Mouse (Mus musculus): ENCODE measurements at regions not wholly inside any gene's neighbourhood (a gene's known extent, or its start where the extent isn't known, plus 50 kb on each side); places are given as distances from the start of the nearest gene placed in this dataset.

DNA sequence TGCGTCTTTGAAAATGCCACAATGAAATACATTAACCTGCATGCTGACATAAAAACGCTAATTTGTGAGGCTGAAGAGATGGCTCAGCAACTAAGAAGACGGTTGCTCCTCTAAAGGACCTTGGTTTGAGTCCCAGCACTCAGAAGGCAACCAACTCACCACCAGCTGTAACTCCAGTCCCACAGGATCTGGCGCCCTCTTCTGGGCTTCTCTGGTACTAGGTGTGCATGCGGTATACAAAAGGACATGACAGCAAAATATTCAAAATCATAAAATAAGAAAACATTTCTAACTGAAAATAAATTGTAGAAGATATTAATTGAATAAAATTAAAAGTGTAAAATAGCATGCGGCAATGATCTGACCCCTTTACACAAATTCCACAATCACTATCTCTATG, 1539.7 kb upstream of the Gulo start:
- no peak overlapping the region for H3K9ac ChIP-seq
- no peaks in the 10 kb centered on the region for H3K27me3 ChIP-seq
- H3K27ac ChIP-seq (replicated peaks), result no peak overlapping the region
- no peak for ATAC-seq (ENCODE audit: insufficient number of reproducible peaks, low FRiP score, low TSS enrichment, low read depth)
- WGBS, result 88% methylated on average over 6 of the region's 6 CpGs
- H3K9me3 ChIP-seq (replicated peaks), result 0 out of 2 replicates have a peak, but pooled peaks cover 5% of the 10 kb centered on the region
- no peak overlapping the region for H3K4me2 ChIP-seq (replicated peaks)
- H3K36me3 ChIP-seq, result no peaks in the 10 kb centered on the region
- no peaks in the 10 kb centered on the region for H3K4me1 ChIP-seq
- H3K4me3 ChIP-seq (replicated peaks), result no peak overlapping the region

GRCm38 (mm10) chr14:67545036-67545435, 1536.0 kb upstream of the Gulo start:
- Histone ChIP-seq H3K36me3 (no peaks in the 10 kb centered on the region), H3K4me3 (replicated peaks) (no peak overlapping the region), H3K4me2 (replicated peaks) (no peak overlapping the region), H3K9ac (no peak overlapping the region), H3K27me3 (no peaks in the 10 kb centered on the region), H3K4me1 (peaks cover 7% of the 10 kb centered on the region; the same call in 1 of the 2 replicates), H3K27ac (replicated peaks) (no peak overlapping the region), H3K9me3 (replicated peaks) (0 out of 2 replicates have a peak, but pooled peaks cover 6% of the 10 kb centered on the region)
- ATAC-seq (ENCODE audit: insufficient number of reproducible peaks, low FRiP score, low TSS enrichment, low read depth), result no peak
- WGBS, result 58% methylated on average over 5 of the region's 5 CpGs

DNA sequence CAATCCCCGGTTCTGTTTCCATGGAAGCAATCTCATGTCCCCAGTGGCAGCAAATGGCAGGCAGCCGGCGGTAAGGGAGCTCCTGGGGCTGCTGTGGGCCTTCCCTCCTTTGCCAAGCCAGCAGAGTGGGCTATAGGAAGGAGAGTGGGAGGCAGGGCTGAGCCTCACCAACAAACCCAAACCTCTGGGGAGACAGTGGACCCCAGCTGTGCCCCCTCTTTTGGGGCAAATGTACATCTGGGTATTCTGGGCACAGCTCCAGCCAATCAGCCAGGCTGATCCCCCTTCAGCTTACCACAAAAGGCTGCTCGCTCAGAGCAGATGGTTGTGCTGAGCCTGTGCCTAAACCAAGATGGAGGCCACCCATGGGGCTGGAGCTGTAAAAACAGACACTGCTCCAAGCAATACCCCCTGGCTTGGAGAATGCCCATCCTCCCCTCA, 1532.3 kb upstream of the Gulo start:
- H3K4me1 ChIP-seq, result peaks cover 32% of the 10 kb centered on the region
- H3K9ac ChIP-seq, result no peak overlapping the region
- ATAC-seq (ENCODE audit: insufficient number of reproducible peaks, low FRiP score, low TSS enrichment, low read depth), result peak; percentile 69
- H3K4me3 ChIP-seq (replicated peaks), result no peak overlapping the region
- H3K36me3 ChIP-seq, result no peaks in the 10 kb centered on the region
- WGBS, result 11% methylated on average over 4 of the region's 4 CpGs
- H3K27me3 ChIP-seq, result no peaks in the 10 kb centered on the region
- no peak overlapping the region for H3K27ac ChIP-seq (replicated peaks)
- no peak overlapping the region for H3K4me2 ChIP-seq (replicated peaks)
- H3K9me3 ChIP-seq (replicated peaks), result 0 out of 2 replicates have a peak, but pooled peaks cover 6% of the 10 kb centered on the region

GRCm38 (mm10) chr14:67538696-67539095, 1529.7 kb upstream of the Gulo start:
- H3K4me3 ChIP-seq (replicated peaks), result no peak overlapping the region
- H3K27me3 ChIP-seq, result no peaks in the 10 kb centered on the region
- 0 out of 2 replicates have a peak, but pooled peaks cover under 1% of the 10 kb centered on the region for H3K9me3 ChIP-seq (replicated peaks)
- no peaks in the 10 kb centered on the region for H3K36me3 ChIP-seq
- WGBS, result 61% methylated on average over 9 of the region's 9 CpGs
- no peak for ATAC-seq (ENCODE audit: insufficient number of reproducible peaks, low FRiP score, low TSS enrichment, low read depth)
- H3K27ac ChIP-seq (replicated peaks), result peak overlapping the region; percentile 12; the same call in 1 of the 2 replicates
- no peak overlapping the region for H3K9ac ChIP-seq
- no peak overlapping the region for H3K4me2 ChIP-seq (replicated peaks)
- H3K4me1 ChIP-seq, result peaks cover 32% of the 10 kb centered on the region

DNA sequence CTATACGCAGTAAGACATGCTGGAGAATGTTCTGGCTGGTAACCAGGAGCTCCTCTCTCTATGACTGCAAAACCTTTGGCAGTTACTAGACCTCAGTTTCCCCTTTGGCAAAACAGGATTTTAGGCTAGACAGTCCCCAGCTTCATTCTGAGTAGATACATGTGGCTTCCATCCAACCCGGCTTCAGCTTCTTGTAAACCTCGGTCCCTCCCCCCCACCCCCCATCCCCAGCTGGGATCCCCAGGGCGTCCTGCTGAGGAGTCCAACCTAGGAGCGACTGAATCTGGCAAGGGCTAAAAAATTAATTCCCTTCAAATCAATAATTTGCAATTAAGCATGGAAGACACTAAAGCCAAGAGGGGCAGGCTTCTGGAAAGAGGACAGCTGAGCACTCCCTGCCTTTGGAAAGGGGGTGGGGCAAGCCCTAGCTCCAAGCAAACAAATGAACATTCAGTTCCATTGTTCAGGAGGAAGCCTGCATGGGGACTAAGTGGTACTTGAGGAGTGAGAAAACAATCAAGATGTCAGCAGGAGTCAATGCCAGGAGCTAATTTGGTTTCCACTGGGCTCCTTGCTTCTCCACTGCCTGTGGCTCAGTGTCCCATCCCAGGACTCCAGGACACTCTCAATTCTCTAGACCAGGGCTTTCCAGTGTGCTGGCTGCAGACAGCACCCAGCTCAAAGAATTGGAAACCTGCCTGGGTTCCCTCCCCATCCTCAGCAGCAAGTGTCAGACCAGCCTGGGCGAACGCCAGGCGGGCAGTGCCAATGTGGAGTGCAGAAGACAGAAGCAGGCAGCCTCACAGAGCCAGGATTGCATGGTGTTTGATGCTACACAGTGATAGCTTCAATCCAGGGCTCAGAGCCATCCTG, 1528.0 kb upstream of the Gulo start:
- Histone ChIP-seq H3K4me2 (replicated peaks) (no peak overlapping the region), H3K4me3 (replicated peaks) (no peak overlapping the region), H3K4me1 (peaks cover 32% of the 10 kb centered on the region), H3K27ac (replicated peaks) (peak overlapping the region; percentile 35; the same call in 1 of the 2 replicates), H3K9ac (no peak overlapping the region), H3K9me3 (replicated peaks) (no peaks in the 10 kb centered on the region), H3K27me3 (no peaks in the 10 kb centered on the region), H3K36me3 (no peaks in the 10 kb centered on the region)
- 22% methylated on average over 8 of the region's 8 CpGs for WGBS
- ATAC-seq (ENCODE audit: insufficient number of reproducible peaks, low FRiP score, low TSS enrichment, low read depth), result peak; percentile 76

- Histone ChIP-seq H3K4me2 (replicated peaks) (no peak overlapping the region), H3K9me3 (replicated peaks) (no peaks in the 10 kb centered on the region), H3K4me3 (replicated peaks) (no peak overlapping the region), H3K4me1 (no peaks in the 10 kb centered on the region), H3K36me3 (no peaks in the 10 kb centered on the region), H3K27ac (replicated peaks) (no peak overlapping the region), H3K9ac (no peak overlapping the region), H3K27me3 (no peaks in the 10 kb centered on the region)
- ATAC-seq (ENCODE audit: insufficient number of reproducible peaks, low FRiP score, low TSS enrichment, low read depth), result no peak
- 69% methylated on average over 12 of the region's 12 CpGs for WGBS
These were observed 1497.9 kb upstream of the Gulo start for GRCm38 (mm10) chr14:67506729-67507395.

DNA sequence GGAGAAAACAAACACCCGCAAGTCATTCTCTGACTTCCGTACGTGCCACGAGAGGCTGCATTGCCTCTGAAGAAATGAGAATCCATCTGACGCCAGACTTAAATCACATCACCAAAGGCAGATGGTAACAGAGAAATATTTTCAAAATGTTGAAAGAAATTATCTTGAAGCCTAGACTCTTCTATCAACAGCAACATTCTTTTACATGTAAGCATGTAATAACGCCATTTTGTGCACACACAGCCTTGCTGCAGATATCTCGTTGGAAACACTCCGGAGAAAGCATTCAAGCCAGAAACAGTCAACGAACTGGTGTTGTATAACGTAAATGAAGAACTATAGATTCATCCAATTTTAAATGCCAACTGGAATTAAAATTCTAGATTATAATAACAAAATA, 1483.1 kb upstream of the Gulo start:
- Histone ChIP-seq H3K4me3 (replicated peaks) (no peak overlapping the region), H3K27me3 (no peaks in the 10 kb centered on the region), H3K36me3 (no peaks in the 10 kb centered on the region), H3K4me2 (replicated peaks) (no peak overlapping the region), H3K27ac (replicated peaks) (no peak overlapping the region), H3K4me1 (no peaks in the 10 kb centered on the region), H3K9me3 (replicated peaks) (no peaks in the 10 kb centered on the region), H3K9ac (no peak overlapping the region)
- WGBS, result 89% methylated on average over 10 of the region's 10 CpGs
- no peak for ATAC-seq (ENCODE audit: insufficient number of reproducible peaks, low FRiP score, low TSS enrichment, low read depth)

DNA sequence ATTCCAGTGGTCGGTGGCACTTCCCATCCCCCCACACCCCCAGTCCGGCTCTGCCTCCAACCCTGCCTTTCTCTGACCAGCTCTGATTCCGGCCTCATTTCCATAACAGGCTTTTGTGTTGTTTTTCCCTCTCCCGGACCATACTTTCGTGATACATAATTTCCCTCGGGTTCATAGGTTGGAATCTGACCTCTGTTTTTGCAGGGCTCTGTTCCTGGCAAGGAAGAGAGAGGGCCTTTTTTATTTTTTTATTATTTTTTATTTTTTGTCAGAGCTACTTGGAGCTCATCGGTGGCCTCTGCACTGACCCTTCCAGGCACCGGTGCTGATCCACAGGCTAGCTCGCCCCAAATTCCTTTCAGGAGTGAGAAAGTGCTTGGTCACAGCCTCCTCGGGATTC, 1477.7 kb upstream of the Gulo start:
- no peak for ATAC-seq (ENCODE audit: insufficient number of reproducible peaks, low FRiP score, low TSS enrichment, low read depth)
- no peak overlapping the region for H3K4me2 ChIP-seq (replicated peaks)
- H3K9ac ChIP-seq, result no peak overlapping the region
- no peaks in the 10 kb centered on the region for H3K9me3 ChIP-seq (replicated peaks)
- H3K4me3 ChIP-seq (replicated peaks), result no peak overlapping the region
- H3K27me3 ChIP-seq, result no peaks in the 10 kb centered on the region
- peaks cover 8% of the 10 kb centered on the region for H3K4me1 ChIP-seq
- WGBS, result 24% methylated on average over 10 of the region's 10 CpGs
- H3K27ac ChIP-seq (replicated peaks), result no peak overlapping the region
- no peaks in the 10 kb centered on the region for H3K36me3 ChIP-seq

DNA sequence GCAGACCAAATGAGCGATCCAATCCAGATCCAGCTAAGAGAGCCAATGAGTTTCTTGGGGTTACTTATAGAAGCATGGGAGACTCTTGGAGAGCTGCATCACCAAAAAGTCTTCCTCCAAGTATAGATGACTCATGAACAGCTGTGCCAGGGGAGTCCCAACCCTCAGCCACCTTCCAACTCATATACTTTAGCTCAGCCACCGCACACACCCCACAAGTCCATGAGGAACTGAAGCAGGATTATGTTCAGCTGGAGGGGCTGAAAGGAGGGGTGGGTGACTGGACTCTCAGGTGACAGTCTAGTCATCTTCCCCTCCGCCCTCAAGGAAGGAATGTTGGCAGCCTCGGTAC, 1476.4 kb upstream of the Gulo start:
- Histone ChIP-seq H3K27ac (replicated peaks) (no peak overlapping the region), H3K9ac (no peak overlapping the region), H3K4me1 (peaks cover 8% of the 10 kb centered on the region), H3K9me3 (replicated peaks) (no peaks in the 10 kb centered on the region), H3K36me3 (no peaks in the 10 kb centered on the region), H3K4me2 (replicated peaks) (no peak overlapping the region), H3K27me3 (no peaks in the 10 kb centered on the region), H3K4me3 (replicated peaks) (no peak overlapping the region)
- ATAC-seq (ENCODE audit: insufficient number of reproducible peaks, low FRiP score, low TSS enrichment, low read depth), result no peak; the same call in 1 of the 2 replicates
- WGBS, result 72% methylated on average over 4 of the region's 4 CpGs

DNA sequence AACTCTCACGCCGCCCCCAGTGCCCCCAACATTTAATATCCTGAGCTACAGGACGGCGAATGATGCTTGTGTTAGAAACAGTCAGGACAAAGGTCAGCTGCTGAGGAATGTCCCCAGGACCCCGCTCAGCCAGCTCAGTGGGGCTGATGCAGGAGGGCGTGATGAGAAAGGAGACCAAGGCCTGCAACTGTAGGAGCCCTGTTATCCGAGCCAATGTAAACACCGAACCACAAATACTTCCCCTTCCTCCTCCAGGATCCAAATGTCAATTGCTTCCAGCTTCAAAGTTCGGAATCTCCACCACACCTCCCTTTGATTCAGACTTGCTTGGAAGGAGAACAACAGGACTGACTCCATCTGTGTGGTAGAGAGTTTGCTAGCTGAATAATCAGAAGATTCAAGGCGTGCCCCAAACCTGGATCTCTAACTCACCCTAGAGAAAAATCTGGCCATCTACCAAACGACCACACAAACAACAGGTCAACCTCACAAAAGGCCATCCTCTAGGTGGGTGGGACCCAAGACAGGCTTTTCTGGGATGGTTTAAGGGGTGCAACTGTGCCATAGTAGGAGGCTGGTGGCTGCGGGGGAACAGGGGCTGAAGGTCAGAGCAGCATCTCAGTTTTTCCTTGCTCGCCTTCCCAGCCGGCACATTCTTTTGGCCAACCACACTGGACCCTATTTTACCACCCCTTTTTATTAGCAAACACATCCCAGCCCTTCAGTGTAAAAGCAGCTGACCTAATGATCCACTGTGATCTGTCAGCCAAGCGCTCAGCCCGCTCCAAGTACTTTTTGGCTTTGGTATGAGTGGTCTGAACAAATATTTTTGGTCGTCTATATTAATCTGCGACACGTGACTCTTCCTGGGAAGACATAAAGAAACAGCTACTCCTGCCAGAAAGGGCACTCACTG, 1475.8 kb upstream of the Gulo start:
- WGBS, result 33% methylated on average over 19 of the region's 19 CpGs
- Histone ChIP-seq H3K27me3 (no peaks in the 10 kb centered on the region), H3K4me3 (replicated peaks) (no peak overlapping the region), H3K36me3 (no peaks in the 10 kb centered on the region), H3K9me3 (replicated peaks) (no peaks in the 10 kb centered on the region), H3K9ac (no peak overlapping the region), H3K27ac (replicated peaks) (peak overlapping the region; percentile 14; the same call in 1 of the 2 replicates), H3K4me1 (peaks cover 8% of the 10 kb centered on the region), H3K4me2 (replicated peaks) (no peak overlapping the region)
- ATAC-seq (ENCODE audit: insufficient number of reproducible peaks, low FRiP score, low TSS enrichment, low read depth), result no peak
